Mouse (Mus musculus): Measurements from ENCODE around the gene E330017A01Rik. TPM values are rescaled to one million over a fixed set of nuclear protein-coding genes. Genes with fewer than 3 reads are reported as not detected.
"Not testable (repeated sequence)": the region's sequence is repeated elsewhere in the genome, so short reads cannot be mapped to it uniquely, and the experiment has no call there.

Gene E330017A01Rik
- total and polyA plus RNA-seq, 2 experiments: not detected

GRCm38 (mm10) chr16:58669264-58669663, 30.7 kb upstream of the E330017A01Rik start:
- no peaks in the 10 kb centered on the region for H3K27me3 ChIP-seq (ENCODE audit: control insufficient read depth, insufficient read depth, low read length)
- H3K27ac ChIP-seq (replicated peaks; ENCODE audit: insufficient read depth, low read depth, low read length): peak overlapping the region; percentile 69
- peaks cover 10% of the 10 kb centered on the region; the same call in 1 of the 2 replicates for H3K4me1 ChIP-seq (ENCODE audit: control insufficient read depth, insufficient read depth, low read length)
- no peak for TF ChIP-seq POLR2A (IDR thresholded peaks at IDR 0.05; ENCODE audit: extremely low read depth, insufficient read depth, low read length)
- DNase-seq (ENCODE audit: extremely low read depth, low read depth, low spot score): peak; percentile 88
- peak overlapping the region; percentile 17 for H3K9ac ChIP-seq (ENCODE audit: low read depth, low read length)
- H3K79me2 ChIP-seq (ENCODE audit: control insufficient read depth, insufficient read depth, low read length): peaks cover 10% of the 10 kb centered on the region; the same call in 1 of the 2 replicates
- WGBS: 7% methylated on average over 5 of the region's 5 CpGs
- peaks cover 13% of the 10 kb centered on the region for H3K36me3 ChIP-seq (ENCODE audit: control insufficient read depth, insufficient read depth, low read length)
- 0 out of 2 replicates have a peak overlapping the region, but pooled peaks have one; percentile 5 for H3K4me3 ChIP-seq (ENCODE audit: insufficient read depth, low read depth, low read length)

- H3K4me1 ChIP-seq (ENCODE audit: control insufficient read depth, insufficient read depth, low read length): peaks cover 10% of the 10 kb centered on the region; the same call in 1 of the 2 replicates
- peaks cover 10% of the 10 kb centered on the region; the same call in 1 of the 2 replicates for H3K79me2 ChIP-seq (ENCODE audit: control insufficient read depth, insufficient read depth, low read length)
- WGBS: 33% methylated on average over 3 of the region's 3 CpGs
- peak overlapping the region; percentile 64 for H3K27ac ChIP-seq (replicated peaks; ENCODE audit: insufficient read depth, low read depth, low read length)
- H3K27me3 ChIP-seq (ENCODE audit: control insufficient read depth, insufficient read depth, low read length): no peaks in the 10 kb centered on the region
- H3K4me3 ChIP-seq (ENCODE audit: insufficient read depth, low read depth, low read length): no peak overlapping the region
- no peak for DNase-seq (ENCODE audit: extremely low read depth, low read depth, low spot score)
- no peak overlapping the region for H3K9ac ChIP-seq (ENCODE audit: low read depth, low read length)
- peaks cover 6% of the 10 kb centered on the region for H3K36me3 ChIP-seq (ENCODE audit: control insufficient read depth, insufficient read depth, low read length)
- no peak for TF ChIP-seq POLR2A (IDR thresholded peaks at IDR 0.05; ENCODE audit: extremely low read depth, insufficient read depth, low read length)
Measured at GRCm38 (mm10) chr16:58668586-58668985, 30.0 kb upstream of the E330017A01Rik start.

- 90% methylated on average over 3 of the region's 3 CpGs for WGBS
- H3K4me1 ChIP-seq (ENCODE audit: control insufficient read depth, insufficient read depth, low read length): peaks cover 11% of the 10 kb centered on the region
- H3K27me3 ChIP-seq (ENCODE audit: control insufficient read depth, insufficient read depth, low read length); H3K36me3 ChIP-seq (ENCODE audit: control insufficient read depth, insufficient read depth, low read length); H3K4me3 ChIP-seq (ENCODE audit: insufficient read depth, low read depth, low read length); H3K27ac ChIP-seq (replicated peaks; ENCODE audit: insufficient read depth, low read depth, low read length); DNase-seq (ENCODE audit: extremely low read depth, low read depth, low spot score); H3K79me2 ChIP-seq (ENCODE audit: control insufficient read depth, insufficient read depth, low read length); H3K9ac ChIP-seq (ENCODE audit: low read depth, low read length): not testable (repeated sequence)
Measured at GRCm38 (mm10) chr16:58666681-58667080, 28.1 kb upstream of the E330017A01Rik start.

- H3K36me3 ChIP-seq (ENCODE audit: control insufficient read depth, insufficient read depth, low read length); H3K4me3 ChIP-seq (ENCODE audit: insufficient read depth, low read depth, low read length); H3K27me3 ChIP-seq (ENCODE audit: control insufficient read depth, insufficient read depth, low read length); H3K79me2 ChIP-seq (ENCODE audit: control insufficient read depth, insufficient read depth, low read length); H3K27ac ChIP-seq (replicated peaks; ENCODE audit: insufficient read depth, low read depth, low read length); H3K9ac ChIP-seq (ENCODE audit: low read depth, low read length): not testable (repeated sequence)
- DNase-seq (ENCODE audit: extremely low read depth, low read depth, low spot score): peak; percentile 3
- peaks cover 17% of the 10 kb centered on the region for H3K4me1 ChIP-seq (ENCODE audit: control insufficient read depth, insufficient read depth, low read length)
Measured at GRCm38 (mm10) chr16:58665137-58665536, 26.6 kb upstream of the E330017A01Rik start.

- H3K9ac ChIP-seq (ENCODE audit: low read depth, low read length): no peak overlapping the region
Measured at GRCm38 (mm10) chr16:58663816-58664215, 25.3 kb upstream of the E330017A01Rik start.

GRCm38 (mm10) chr16:58663021-58663420, 24.5 kb upstream of the E330017A01Rik start:
- H3K36me3 ChIP-seq (ENCODE audit: control insufficient read depth, insufficient read depth, low read length): no peaks in the 10 kb centered on the region
- TF ChIP-seq POLR2A (IDR thresholded peaks at IDR 0.05; ENCODE audit: extremely low read depth, insufficient read depth, low read length) (no peak), CTCF (IDR thresholded peaks at IDR 0.05; ENCODE audit: low read depth, low read length) (peak; percentile 59)
- DNase-seq (ENCODE audit: extremely low read depth, low read depth, low spot score): peak; percentile 86
- H3K27me3 ChIP-seq (ENCODE audit: control insufficient read depth, insufficient read depth, low read length): no peaks in the 10 kb centered on the region
- no peak overlapping the region for H3K9ac ChIP-seq (ENCODE audit: low read depth, low read length)
- no peak overlapping the region; the same call in 1 of the 2 replicates for H3K27ac ChIP-seq (replicated peaks; ENCODE audit: insufficient read depth, low read depth, low read length)
- peaks cover 12% of the 10 kb centered on the region for H3K4me1 ChIP-seq (ENCODE audit: control insufficient read depth, insufficient read depth, low read length)
- no peak overlapping the region for H3K4me3 ChIP-seq (ENCODE audit: insufficient read depth, low read depth, low read length)
- WGBS: 15% methylated on average over 5 of the region's 5 CpGs
- no peaks in the 10 kb centered on the region for H3K79me2 ChIP-seq (ENCODE audit: control insufficient read depth, insufficient read depth, low read length)

More at GRCm38 (mm10) chr16:58663816-58664215, 25.3 kb upstream of the E330017A01Rik start:
- H3K36me3 ChIP-seq (ENCODE audit: control insufficient read depth, insufficient read depth, low read length): no peaks in the 10 kb centered on the region
- WGBS: 24% methylated on average over 2 of the region's 2 CpGs
- H3K4me3 ChIP-seq (ENCODE audit: insufficient read depth, low read depth, low read length): no peak overlapping the region
- TF ChIP-seq POLR2A (IDR thresholded peaks at IDR 0.05; ENCODE audit: extremely low read depth, insufficient read depth, low read length) (no peak), CTCF (IDR thresholded peaks at IDR 0.05; ENCODE audit: low read depth, low read length) (no peak)
- peak overlapping the region; percentile 87 for H3K27ac ChIP-seq (replicated peaks; ENCODE audit: insufficient read depth, low read depth, low read length)
- no peaks in the 10 kb centered on the region for H3K79me2 ChIP-seq (ENCODE audit: control insufficient read depth, insufficient read depth, low read length)
- peak; percentile 98 for DNase-seq (ENCODE audit: extremely low read depth, low read depth, low spot score)
- H3K27me3 ChIP-seq (ENCODE audit: control insufficient read depth, insufficient read depth, low read length): no peaks in the 10 kb centered on the region
- H3K4me1 ChIP-seq (ENCODE audit: control insufficient read depth, insufficient read depth, low read length): peaks cover 15% of the 10 kb centered on the region

All from liver, adult 2 months (tissue).